Mouse (Mus musculus) kidney, postnatal 0 days (tissue): ENCODE data around the gene Spata2. TPM values are rescaled to one million over a fixed set of nuclear protein-coding genes. Genes with fewer than 3 reads are reported as not detected.
A peak's percentile ranks its signal among the peaks of the same experiment; 100 is the strongest.

Experiments
- ATAC-seq: fragments of 200-750 bp; cut with Nextera tagmentation; replicated peaks from 2 replicates; pipeline ENCODE4 v1.8.0; 2017; ENCODE audit warnings: low read depth, moderate number of reproducible peaks, moderate TSS enrichment, moderate library complexity; ENCODE audit not compliant: low FRiP score
- DNase-seq: peaks from one replicate; pipeline ENCODE4 v3.0.0-alpha.2; 2016; ENCODE audit warnings: low spot score
- H3K27ac ChIP-seq: fragments of 300-500 bp; sonication (generic); 2 replicates; pipeline ENCODE4 v1.5.1; 2014; ENCODE audit warnings: mild to moderate bottlenecking
- H3K27me3 ChIP-seq: fragments of 300-500 bp; sonication (generic); 2 replicates; pipeline ENCODE4 v1.6.1; 2014; ENCODE audit warnings: low read length, mixed read lengths; ENCODE audit not compliant: insufficient read depth
- H3K36me3 ChIP-seq: fragments of 300-500 bp; sonication (generic); 2 replicates; pipeline ENCODE4 v1.6.1; 2014; ENCODE audit warnings: low read length, mixed read lengths; ENCODE audit not compliant: insufficient read depth
- H3K4me1 ChIP-seq: fragments of 300-500 bp; sonication (generic); replicated peaks from 2 replicates; pipeline ENCODE4 v1.6.1; 2014; ENCODE audit warnings: antibody characterized with exemption, low read length, mixed read lengths; ENCODE audit not compliant: insufficient read depth
- H3K4me2 ChIP-seq: fragments of 300-500 bp; sonication (generic); 2 replicates; pipeline ENCODE4 v1.6.1; 2014; ENCODE audit warnings: mild to moderate bottlenecking, low read length, moderate library complexity, mixed read lengths
- H3K4me3 ChIP-seq: fragments of 300-500 bp; sonication (generic); replicated peaks from 2 replicates; pipeline ENCODE4 v1.5.1; 2014; ENCODE audit warnings: low read depth, low read length
- H3K9ac ChIP-seq: fragments of 300-500 bp; sonication (generic); 2 replicates; pipeline ENCODE4 v1.6.1; 2014; ENCODE audit warnings: low read depth, low read length
- H3K9me3 ChIP-seq: fragments of 300-500 bp; sonication (generic); replicated peaks from 2 replicates; pipeline ENCODE4 v1.6.1; 2016; ENCODE audit warnings: low read length, inconsistent platforms, mixed read lengths
- CTCF ChIP-seq: IDR thresholded peaks from 2 replicates; pipeline ENCODE4 v1.5.1; 2016; ENCODE audit warnings: antibody characterized with exemption, low read depth, mild to moderate bottlenecking, moderate library complexity
- WGBS: fragments of 180-500 bp; shearing (Covaris S2); extraction: QIAGEN DNeasy Blood & Tissue Kit; methylation state at CpG from one replicate; pipeline ENCODE4 v1.1.7; 2014; 5-methylcytosine and 5-hydroxymethylcytosine counted together
- polyA plus RNA-seq: library from polyadenylated mRNA; unstranded; fragments of >200 nt; fragmentation: Nextera tagmentation; extraction: Ambion mirVana; gene quantifications from 2 replicates; pipeline ENCODE4 v1.2.1, GENCODE M21; 2015

Gene Spata2
- polyA plus RNA-seq, 1 experiment from 2014 or later: 14.3 TPM

DNA sequence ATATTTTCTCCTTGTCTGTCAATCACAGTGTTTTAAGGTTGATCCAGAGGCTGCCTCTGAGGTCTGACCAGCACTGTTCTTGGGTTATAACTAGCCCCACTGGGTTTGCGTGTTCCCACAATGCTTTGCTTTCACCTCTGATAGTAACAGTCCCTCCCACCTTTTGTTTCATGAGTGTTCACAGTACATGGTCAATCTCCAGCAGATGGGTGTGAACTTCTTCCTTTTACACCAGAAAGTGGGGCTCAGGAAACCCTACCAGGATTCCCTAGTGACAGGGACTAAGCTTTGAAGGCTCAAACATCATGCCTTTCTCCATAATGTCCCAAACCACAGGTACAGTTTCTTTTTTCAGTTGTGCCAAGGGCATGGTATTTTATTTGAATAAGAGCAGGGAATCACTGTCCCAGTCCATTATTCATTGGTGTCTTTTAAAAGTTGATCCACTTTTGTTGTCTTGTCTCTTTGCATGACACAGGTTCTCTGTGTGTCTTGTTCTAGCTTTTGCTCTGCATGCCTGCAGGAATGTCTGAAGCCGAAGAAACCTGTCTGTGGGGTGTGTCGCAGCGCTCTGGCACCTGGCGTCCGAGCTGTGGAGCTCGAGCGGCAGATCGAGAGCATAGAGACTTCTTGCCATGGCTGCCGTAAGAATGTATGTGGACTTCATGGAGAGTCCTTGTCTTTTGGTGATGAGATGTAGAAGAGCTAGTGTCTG is 14.0 kb upstream of the Spata2 start:
- Histone ChIP-seq H3K9me3 (no peaks in the 10 kb centered on the region), H3K27me3 (no peaks in the 10 kb centered on the region), H3K36me3 (peaks cover 24% of the 10 kb centered on the region), H3K27ac (no peak overlapping the region; the same call in 1 of the 2 replicates), H3K9ac (no peak overlapping the region), H3K4me1 (0 out of 2 replicates have a peak, but pooled peaks cover 16% of the 10 kb centered on the region), H3K4me3 (no peak overlapping the region), H3K4me2 (no peak overlapping the region)
- ATAC-seq (no peak), DNase-seq (no peak)
- WGBS: 92% methylated on average over 10 of the region's 10 CpGs
- TF ChIP-seq CTCF: no peak

DNA sequence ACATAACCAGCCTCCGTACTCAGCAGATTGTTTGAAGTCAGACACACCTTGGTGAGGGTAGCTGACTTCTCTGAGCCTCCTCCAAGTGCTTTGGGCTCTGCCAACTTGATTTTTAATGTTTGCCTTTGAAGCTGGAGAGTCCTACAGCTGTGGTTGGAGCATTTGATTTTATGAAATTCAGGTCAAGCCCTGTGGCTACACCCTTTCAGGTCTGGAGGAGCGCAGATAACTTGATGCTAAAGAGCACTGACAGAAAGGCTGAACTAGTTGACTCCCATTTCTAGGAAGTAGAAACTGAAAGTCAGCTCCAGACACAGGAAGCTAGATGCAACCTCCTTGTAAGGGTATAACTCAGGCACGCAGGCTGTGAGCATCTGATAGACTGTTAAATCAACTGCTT is 12.4 kb upstream of the Spata2 start:
- no peaks in the 10 kb centered on the region for H3K9me3 ChIP-seq
- ATAC-seq (no peak), DNase-seq (peak; percentile 58)
- no peak overlapping the region for H3K9ac ChIP-seq
- peaks cover 15% of the 10 kb centered on the region for H3K36me3 ChIP-seq
- peak overlapping the region; percentile 82; the same call in 1 of the 2 replicates for H3K4me2 ChIP-seq
- no peak overlapping the region for H3K4me3 ChIP-seq
- H3K4me1 ChIP-seq: 0 out of 2 replicates have a peak, but pooled peaks cover 16% of the 10 kb centered on the region
- 59% methylated on average over 3 of the region's 3 CpGs for WGBS
- no peak overlapping the region for H3K27ac ChIP-seq
- TF ChIP-seq CTCF: no peak
- no peaks in the 10 kb centered on the region for H3K27me3 ChIP-seq

DNA sequence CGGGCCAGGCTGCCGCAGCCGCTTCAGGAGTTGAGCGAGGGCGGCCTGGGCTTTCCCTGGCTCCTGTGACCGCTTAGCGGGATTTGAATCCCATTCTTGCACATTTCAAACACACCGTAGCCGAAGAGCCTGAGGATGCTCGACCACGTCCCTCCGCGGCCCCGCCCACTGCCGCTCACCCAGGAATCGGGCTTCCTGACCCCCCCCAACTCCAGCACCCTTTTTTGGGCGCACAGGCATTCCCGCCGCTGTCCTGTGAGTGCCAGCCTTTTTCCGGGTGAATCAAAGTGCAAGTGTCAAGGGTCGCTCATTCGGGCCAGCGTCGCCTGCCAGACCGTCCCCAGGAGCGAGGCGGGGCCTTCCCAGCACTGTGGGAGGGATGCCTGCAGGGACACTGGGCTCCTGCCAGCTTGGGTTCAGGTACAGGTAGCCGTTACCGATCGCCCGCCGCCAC is 11.2 kb upstream of the Spata2 start:
- TF ChIP-seq CTCF: no peak
- under 1% methylated on average over 23 of the region's 32 CpGs for WGBS
- peak; percentile 45 for DNase-seq
- Histone ChIP-seq H3K4me1 (0 out of 2 replicates have a peak, but pooled peaks cover 16% of the 10 kb centered on the region), H3K27ac (peak overlapping the region; percentile 90), H3K4me3 (peak overlapping the region; percentile 96), H3K9me3 (no peaks in the 10 kb centered on the region), H3K27me3 (no peaks in the 10 kb centered on the region), H3K36me3 (peaks cover 12% of the 10 kb centered on the region), H3K4me2 (peak overlapping the region; percentile 82), H3K9ac (peak overlapping the region; percentile 96)
- peak; percentile 47 for ATAC-seq

DNA sequence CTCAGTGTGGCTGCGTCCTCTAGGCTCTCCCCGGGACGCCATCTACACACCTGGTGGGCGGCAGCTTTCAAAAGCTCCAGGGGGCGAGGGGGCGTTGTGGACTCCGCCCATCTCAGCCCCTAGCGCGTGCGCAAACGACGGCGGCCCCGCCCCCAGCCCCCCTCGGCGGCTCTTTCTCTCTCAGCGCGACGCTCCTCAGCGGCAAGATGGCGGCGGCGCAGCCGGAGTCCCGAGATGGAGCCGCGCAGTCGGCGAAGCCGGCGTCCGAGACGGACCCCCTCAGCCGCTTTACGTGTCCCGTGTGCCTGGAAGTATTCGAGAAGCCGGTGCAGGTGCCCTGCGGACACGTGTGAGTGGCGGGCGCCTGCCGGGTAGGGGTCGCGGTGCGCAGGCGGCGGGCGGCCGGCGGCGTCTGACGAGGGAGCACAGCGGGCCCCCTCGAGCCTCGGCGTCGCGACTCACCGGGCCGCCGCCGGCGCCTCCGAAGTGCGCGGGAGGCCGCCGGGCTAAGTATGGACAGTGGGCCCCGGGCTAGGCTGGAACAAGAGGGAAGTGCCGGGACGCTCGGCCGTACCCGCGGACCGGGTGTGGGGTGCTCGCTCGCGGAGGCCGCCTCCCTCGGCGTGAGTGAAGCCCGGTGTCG is 10.7 kb upstream of the Spata2 start:
- WGBS: under 1% methylated on average over 70 of the region's 85 CpGs

DNA sequence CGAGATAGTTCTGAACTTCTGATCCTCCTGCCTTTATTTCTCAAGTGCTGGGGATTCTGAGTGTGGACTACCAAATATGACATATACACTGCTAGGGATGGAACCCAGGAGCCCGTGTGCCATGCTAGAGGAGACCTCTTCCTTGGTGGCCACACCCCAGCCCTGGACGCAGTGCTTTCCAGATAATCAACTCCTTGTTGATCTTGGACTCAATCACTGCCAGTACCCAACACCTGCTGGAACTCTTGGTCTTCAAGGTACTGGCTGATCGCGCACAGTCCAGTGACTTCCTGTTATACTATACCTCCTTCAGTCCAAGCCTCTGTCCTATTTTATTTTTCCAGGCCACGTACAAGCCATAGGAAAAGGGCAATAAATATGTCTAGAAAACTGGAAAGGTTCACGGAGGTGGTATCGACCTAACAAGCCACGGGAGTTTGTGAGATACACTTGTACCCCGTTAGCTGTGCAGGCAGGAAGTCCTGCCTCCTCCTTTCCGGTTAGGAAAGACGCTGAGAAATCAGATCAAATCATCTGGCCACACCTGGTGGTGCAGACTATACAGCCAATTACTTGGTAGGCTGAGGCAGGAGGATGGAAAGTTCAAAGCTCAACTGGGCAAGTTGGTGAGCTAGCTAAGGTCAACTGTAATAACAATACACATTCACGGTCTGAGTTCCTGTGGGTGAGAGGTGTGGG is 10.0 kb upstream of the Spata2 start:
- DNase-seq: no peak
- WGBS: 42% methylated on average over 13 of the region's 13 CpGs
- H3K4me2 ChIP-seq: peak overlapping the region; percentile 82
- H3K4me3 ChIP-seq: peak overlapping the region; percentile 96
- no peaks in the 10 kb centered on the region for H3K27me3 ChIP-seq
- H3K9me3 ChIP-seq: no peaks in the 10 kb centered on the region
- H3K4me1 ChIP-seq: 0 out of 2 replicates have a peak, but pooled peaks cover 16% of the 10 kb centered on the region
- H3K36me3 ChIP-seq: peaks cover 7% of the 10 kb centered on the region; the same call in 1 of the 2 replicates
- peak overlapping the region; percentile 96 for H3K9ac ChIP-seq
- no peak for TF ChIP-seq CTCF
- peak; percentile 22 for ATAC-seq
- H3K27ac ChIP-seq: peak overlapping the region; percentile 90

More for the DNA sequence above, 10.7 kb upstream of the Spata2 start:
- Histone ChIP-seq H3K9me3 (no peaks in the 10 kb centered on the region), H3K36me3 (peaks cover 7% of the 10 kb centered on the region; the same call in 1 of the 2 replicates), H3K9ac (peak overlapping the region; percentile 96), H3K4me2 (peak overlapping the region; percentile 82), H3K4me3 (peak overlapping the region; percentile 96), H3K4me1 (0 out of 2 replicates have a peak, but pooled peaks cover 16% of the 10 kb centered on the region), H3K27ac (peak overlapping the region; percentile 90), H3K27me3 (no peaks in the 10 kb centered on the region)
- DNase-seq (peak; percentile 93), ATAC-seq (peak; percentile 75)
- TF ChIP-seq CTCF: 0 out of 2 replicates have a peak, but pooled peaks have one; percentile 14

DNA sequence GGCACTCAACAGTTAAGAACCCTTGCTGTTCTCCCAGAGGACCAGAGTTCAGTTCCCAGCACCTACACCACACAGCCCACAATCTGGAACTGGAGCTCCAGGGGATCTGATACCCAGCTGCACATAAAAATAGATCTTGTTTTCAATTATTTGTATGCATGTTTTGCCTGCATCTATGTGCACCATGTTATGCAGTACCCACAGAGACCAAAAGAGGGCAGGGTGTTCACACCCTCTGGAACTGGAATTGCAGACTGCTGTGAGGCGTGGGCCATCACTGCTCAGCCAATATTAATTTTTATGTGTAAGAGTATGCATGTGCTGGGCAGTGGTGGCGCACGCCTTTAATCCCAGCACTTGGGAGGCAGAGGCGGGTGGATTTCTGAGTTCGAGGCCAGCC is 4.6 kb upstream of the Spata2 start:
- H3K4me2 ChIP-seq: no peak overlapping the region
- ATAC-seq (no peak), DNase-seq (peak; percentile 56)
- H3K4me3 ChIP-seq: no peak overlapping the region
- H3K9me3 ChIP-seq: no peaks in the 10 kb centered on the region
- H3K36me3 ChIP-seq: no peaks in the 10 kb centered on the region
- no peaks in the 10 kb centered on the region for H3K27me3 ChIP-seq
- TF ChIP-seq CTCF: peak; percentile 73
- no peak overlapping the region for H3K27ac ChIP-seq
- no peak overlapping the region for H3K9ac ChIP-seq
- 0 out of 2 replicates have a peak, but pooled peaks cover 5% of the 10 kb centered on the region for H3K4me1 ChIP-seq
- WGBS: 76% methylated on average over 5 of the region's 5 CpGs
